23 mouse cellular contexts compared by ENCODE assay signal in the genomic region with DNA sequence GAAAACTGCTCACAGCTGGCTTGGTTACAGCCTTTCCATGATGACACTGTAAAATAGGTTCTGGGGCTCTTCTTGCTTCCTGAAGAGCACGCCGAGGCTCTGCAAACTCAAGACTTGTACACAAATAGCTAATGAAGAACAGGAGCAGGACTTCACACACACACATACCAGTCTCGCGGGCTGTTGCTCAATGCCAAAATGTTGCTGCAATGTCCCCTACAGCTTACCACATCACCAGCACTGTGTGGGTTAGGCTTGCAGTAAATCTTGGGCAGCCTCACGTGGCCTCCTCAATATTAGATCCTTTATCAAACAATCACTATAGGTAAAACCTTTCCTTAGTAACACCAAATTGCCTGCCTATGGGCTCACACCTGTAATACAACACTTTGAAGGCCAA. TPM values are rescaled to one million over a fixed set of nuclear protein-coding genes. Genes with fewer than 3 reads are reported as not detected.
DNase-seq lines count a peak whose midpoint lies in the region; ATAC-seq and TF ChIP-seq lines count a peak whose summit lies in the region.
"Had no signal": no experiment of that assay in that cellular context is flagged by ENCODE, and none has a peak within 500 bp of the region (broad histone marks: within the 10 kb centered on the region; RNA-seq: fewer than 3 reads in every experiment).

No protein-coding gene starts in this region.

- peaks cover 3% of the 10 kb centered on the region; the same call in 1 of the 2 replicates for H3K4me1 ChIP-seq in lung, adult 2 months (ENCODE audit: control insufficient read depth, insufficient read depth, low read length)
- peaks cover 5% of the 10 kb centered on the region; the same call in 1 of the 2 replicates for H3K4me1 ChIP-seq in forebrain, embryonic 11.5 days (replicated peaks; ENCODE audit: control insufficient read depth, insufficient read depth, low read length)

- peak; percentile 23 to 25 for DNase-seq in lung, adult 18-20 months
- no peak for DNase-seq in lung, adult 2 months
- DNase-seq in adrenal gland, postnatal 36 days, result peak; percentile 26 to 43
- no peak for DNase-seq in forebrain, embryonic 11.5 days (ENCODE audit: low spot score)
- DNase-seq in embryo, embryonic 9.5 days (ENCODE audit: extremely low spot score), result no peak
- DNase-seq: cerebellum, postnatal 25 days; forebrain, postnatal 0 days; heart, adult 18-20 months; heart, postnatal 4 days; kidney, adult 2 months; kidney, postnatal 25 days; midbrain, embryonic 14.5 days; thymus, adult 2 months had no signal

- no peaks in the 10 kb centered on the region for H3K9me3 ChIP-seq in forebrain, embryonic 11.5 days (ENCODE audit: control insufficient read depth, low read length)
- H3K9me3 ChIP-seq: limb, embryonic 13.5 days had no signal

- peak; percentile 59 for ATAC-seq in granulocyte monocyte progenitor cell, adult 5-6 weeks (replicated peaks; ENCODE audit: poor library complexity, severe bottlenecking)
- peak; percentile 58 for ATAC-seq in megakaryocyte progenitor cell, adult 5-6 weeks (replicated peaks; ENCODE audit: poor library complexity)
- ATAC-seq in forebrain, embryonic 11.5 days (replicated peaks; ENCODE audit: low FRiP score), result no peak
- ATAC-seq: CD4-positive, CD25-positive, alpha-beta regulatory T cell, adult 4 months; forebrain, postnatal 0 days had no signal

- no peak overlapping the region for H3K4me3 ChIP-seq in lung, adult 2 months (replicated peaks; ENCODE audit: extremely low read depth, low read depth, low read length)
- no peak overlapping the region for H3K4me3 ChIP-seq in forebrain, embryonic 11.5 days (ENCODE audit: low read depth, low read length)
- H3K4me3 ChIP-seq: limb, embryonic 13.5 days had no signal

- no peaks in the 10 kb centered on the region for H3K27me3 ChIP-seq in forebrain, embryonic 11.5 days (ENCODE audit: control insufficient read depth, insufficient read depth, low read length)
- H3K27me3 ChIP-seq: limb, embryonic 13.5 days had no signal

- peaks cover 18% of the 10 kb centered on the region for H3K36me3 ChIP-seq in forebrain, embryonic 11.5 days (ENCODE audit: control insufficient read depth, insufficient read depth, low read length)

- no peak overlapping the region for H3K4me2 ChIP-seq in forebrain, embryonic 11.5 days (ENCODE audit: low read depth, low read length, severe bottlenecking)
- H3K4me2 ChIP-seq: limb, embryonic 13.5 days had no signal

- no peak overlapping the region for H3K9ac ChIP-seq in forebrain, embryonic 11.5 days (ENCODE audit: low read length)
- H3K9ac ChIP-seq: forebrain, postnatal 0 days; limb, embryonic 13.5 days had no signal

- no peak for TF ChIP-seq POLR2A in lung, adult 2 months (IDR thresholded peaks at IDR 0.05; ENCODE audit: borderline replicate concordance, extremely low read depth, low read depth, low read length)

- H3K27ac ChIP-seq in forebrain, embryonic 11.5 days (ENCODE audit: low read depth, low read length), result no peak overlapping the region
- H3K27ac ChIP-seq: limb, embryonic 13.5 days; macrophage had no signal

- WGBS in lung, adult 2 months, result 71% methylated on average over 5 of the region's 5 CpGs
- WGBS in forebrain, embryonic 11.5 days, result 91% methylated on average over 5 of the region's 5 CpGs

- TF ChIP-seq CTCF in lung, adult 2 months (IDR thresholded peaks at IDR 0.05; ENCODE audit: insufficient read depth, low read length), result no peak

RNA-seq across cellular contexts. Expression of a gene that starts 2.6 kb away (rescaled TPM):
- polyA plus RNA-seq in lung, adult 2 months (2012; rRNA removed), result 23.1 and 39.3 TPM in 2 replicates
- 100 to 1,000 TPM; 105 to 111 TPM for total RNA-seq in adrenal gland, postnatal 36 days (2021)
- total RNA-seq in granulocyte monocyte progenitor cell, adult 5-6 weeks (2014; fragmentation: Nextera tagmentation), result 56.5 and 56.9 TPM in 2 replicates
- 48.3 and 61.8 TPM in 2 replicates for total RNA-seq in granulocyte monocyte progenitor cell, adult 5-6 weeks (2017)
- total RNA-seq in megakaryocyte progenitor cell, adult 5-6 weeks (2015), result 54.3 and 60.0 TPM in 2 replicates
- total RNA-seq in megakaryocyte progenitor cell, adult 5-6 weeks (2017), result 72.6 and 83.2 TPM in 2 replicates
- polyA plus RNA-seq in forebrain, embryonic 11.5 days (2014; fragmentation: Nextera tagmentation; extraction: Ambion mirVana), result 87.5 and 102 TPM in 2 replicates

RNA-seq across cellular contexts. Expression of a gene that starts 2.8 kb away (rescaled TPM):
- polyA plus RNA-seq in lung, adult 2 months (2012; rRNA removed), result 3.3 and 3.5 TPM in 2 replicates
- total RNA-seq in adrenal gland, postnatal 36 days (2021), result 10 to 100 TPM in 1 of 2 experiments, 1 to 10 TPM in 1; 7.0 to 11.3 TPM
- 73.9 and 90.3 TPM in 2 replicates for total RNA-seq in granulocyte monocyte progenitor cell, adult 5-6 weeks (2014; fragmentation: Nextera tagmentation)
- total RNA-seq in granulocyte monocyte progenitor cell, adult 5-6 weeks (2017), result 96.0 and 110 TPM in 2 replicates
- 85.4 and 93.9 TPM in 2 replicates for total RNA-seq in megakaryocyte progenitor cell, adult 5-6 weeks (2015)
- 110 and 121 TPM in 2 replicates for total RNA-seq in megakaryocyte progenitor cell, adult 5-6 weeks (2017)
- polyA plus RNA-seq in forebrain, embryonic 11.5 days (2014; fragmentation: Nextera tagmentation; extraction: Ambion mirVana), result 75.8 and 82.0 TPM in 2 replicates

RNA-seq across cellular contexts. Expression of a gene that starts 27.4 kb away (rescaled TPM):
- polyA plus RNA-seq in lung, adult 2 months (2012; rRNA removed), result 37.4 and 46.3 TPM in 2 replicates
- 10 to 100 TPM; 12.6 to 22.3 TPM for total RNA-seq in adrenal gland, postnatal 36 days (2021)
- total RNA-seq in granulocyte monocyte progenitor cell, adult 5-6 weeks (2014; fragmentation: Nextera tagmentation), result 14.4 and 20.7 TPM in 2 replicates
- total RNA-seq in granulocyte monocyte progenitor cell, adult 5-6 weeks (2017), result 22.0 and 25.5 TPM in 2 replicates
- total RNA-seq in megakaryocyte progenitor cell, adult 5-6 weeks (2015), result 23.1 and 27.0 TPM in 2 replicates
- total RNA-seq in megakaryocyte progenitor cell, adult 5-6 weeks (2017), result 23.2 and 36.1 TPM in 2 replicates
- polyA plus RNA-seq in forebrain, embryonic 11.5 days (2014; fragmentation: Nextera tagmentation; extraction: Ambion mirVana), result 23.9 and 28.2 TPM in 2 replicates

RNA-seq across cellular contexts. Expression of a gene that starts 27.4 kb away (rescaled TPM):
- 1.8 and 4.4 TPM in 2 replicates for polyA plus RNA-seq in lung, adult 2 months (2012; rRNA removed)
- total RNA-seq in adrenal gland, postnatal 36 days (2021), result 1 to 10 TPM; 3.3 to 3.7 TPM
- 2.4 and 12.6 TPM in 2 replicates for total RNA-seq in granulocyte monocyte progenitor cell, adult 5-6 weeks (2014; fragmentation: Nextera tagmentation)
- 2.9 TPM in 1 of 2 replicates, not detected in the other for total RNA-seq in granulocyte monocyte progenitor cell, adult 5-6 weeks (2017)
- not detected in 2 replicates for total RNA-seq in megakaryocyte progenitor cell, adult 5-6 weeks (2015)
- not detected in 2 replicates for total RNA-seq in megakaryocyte progenitor cell, adult 5-6 weeks (2017)
- not detected in 2 replicates for polyA plus RNA-seq in forebrain, embryonic 11.5 days (2014; fragmentation: Nextera tagmentation; extraction: Ambion mirVana)
- total RNA-seq: forebrain, postnatal 0 days; G1E had no signal
- polyA plus RNA-seq: CD4-positive, CD25-positive, alpha-beta regulatory T cell, adult 4 months; erythroblast, embryonic 14.5 days; forebrain, postnatal 0 days; G1E; heart, embryonic 14.5 days; kidney, adult 2 months; limb, embryonic 13.5 days; macrophage; midbrain, embryonic 14.5 days; stomach, embryonic 14.5 days; thymus, adult 2 months; urinary bladder, adult 2 months had no signal

RNA-seq across cellular contexts. Expression of a gene that starts 32.4 kb away (rescaled TPM):
- polyA plus RNA-seq in lung, adult 2 months (2012; rRNA removed), result 753 and 874 TPM in 2 replicates
- total RNA-seq in adrenal gland, postnatal 36 days (2021), result 10 to 100 TPM; 15.4 to 15.8 TPM
- not detected in 2 replicates for total RNA-seq in granulocyte monocyte progenitor cell, adult 5-6 weeks (2014; fragmentation: Nextera tagmentation)
- not detected in 2 replicates for total RNA-seq in granulocyte monocyte progenitor cell, adult 5-6 weeks (2017)
- not detected in 2 replicates for total RNA-seq in megakaryocyte progenitor cell, adult 5-6 weeks (2015)
- total RNA-seq in megakaryocyte progenitor cell, adult 5-6 weeks (2017), result not detected in 2 replicates
- polyA plus RNA-seq in forebrain, embryonic 11.5 days (2014; fragmentation: Nextera tagmentation; extraction: Ambion mirVana), result 21.1 and 25.8 TPM in 2 replicates
- total RNA-seq: G1E had no signal
- polyA plus RNA-seq: CD4-positive, CD25-positive, alpha-beta regulatory T cell, adult 4 months; macrophage had no signal

Comparison
In these comparisons a context has a peak if more than half of its experiments do, and no peak if none do; other contexts are left out.
1. DNase-seq: peak in lung, adult 18-20 months (2 of 2) and adrenal gland, postnatal 36 days (2 of 2); none in lung, adult 2 months (single experiment), forebrain, embryonic 11.5 days (single experiment) and embryo, embryonic 9.5 days (single experiment).
2. RNA of a gene that starts 2.8 kb away (total RNA-seq): 85.4 to 121 TPM in megakaryocyte progenitor cell, adult 5-6 weeks and 73.9 to 110 TPM in granulocyte monocyte progenitor cell, adult 5-6 weeks; 7.0 to 11.3 TPM in adrenal gland, postnatal 36 days; every median in the first group is over 4 times any median in the second.